Mouse (Mus musculus) large intestine, adult 2 months (tissue): Measurements from ENCODE around the gene Serhl. TPM values are rescaled to one million over a fixed set of nuclear protein-coding genes. Genes with fewer than 3 reads are reported as not detected.
"Not testable (repeated sequence)": the region's sequence is repeated elsewhere in the genome, so short reads cannot be mapped to it uniquely, and the experiment has no call there.

ENCODE experiments used
- DNase-seq: peaks from one replicate; pipeline ENCODE4 v3.0.0-alpha.2; 2012; ENCODE audit warnings: low read depth, low spot score
- WGBS: fragments of 180-500 bp; shearing (Covaris S2); methylation state at CpG from one replicate; pipeline ENCODE4 v1.1.7; 2018; 5-methylcytosine and 5-hydroxymethylcytosine counted together
- polyA plus RNA-seq: library from polyadenylated mRNA; depleted of rRNA; stranded (reverse); fragments of >200 nt; gene quantifications from 2 replicates; pipeline ENCODE4 v1.2.3, GENCODE M21; 2012

Serhl gene
- polyA plus RNA-seq, 1 experiment: 118 TPM

- no peak for DNase-seq
- WGBS: 33% methylated on average over 7 of the region's 7 CpGs
Measured at GRCm38 (mm10) chr15:83118360-83118759, 29.1 kb downstream of the Serhl start.

- whole genome bisulfite sequencing: 4% methylated on average over 40 of the region's 43 CpGs
- no peak for DNase-seq
Measured at GRCm38 (mm10) chr15:83121709-83122565, 32.6 kb downstream of the Serhl start.

GRCm38 (mm10) chr15:83122566-83123145 is 33.4 kb downstream of the Serhl start, which contains the start of gene Rrp7a:
TSS of gene Rrp7a (minus strand) at chr15:83122801.
- whole genome bisulfite sequencing: 5% methylated on average over 32 of the region's 32 CpGs
- peak; percentile 57 for DNase-seq

- no peak for DNase-seq
- 62% methylated on average over 5 of the region's 5 CpGs for WGBS
Measured at GRCm38 (mm10) chr15:83124625-83125024, 35.3 kb downstream of the Serhl start.

GRCm38 (mm10) chr15:83126582-83126981 is 37.3 kb downstream of the Serhl start:
- no peak for DNase-seq
- WGBS: 95% methylated on average over 9 of the region's 9 CpGs

- WGBS: 83% methylated on average over 3 of the region's 3 CpGs
- DNase-seq: not testable (repeated sequence)
Measured at GRCm38 (mm10) chr15:83127037-83127436, 37.7 kb downstream of the Serhl start.

- 79% methylated on average over 7 of the region's 7 CpGs for WGBS
- no peak for DNase-seq
Measured at GRCm38 (mm10) chr15:83129530-83130231, 40.4 kb downstream of the Serhl start.

- no peak for DNase-seq
Measured at GRCm38 (mm10) chr15:83134671-83135070, 45.4 kb downstream of the Serhl start.

GRCm38 (mm10) chr15:83135654-83136053 is 46.3 kb downstream of the Serhl start:
- no peak for DNase-seq
- WGBS: 79% methylated on average over 2 of the region's 2 CpGs

More at GRCm38 (mm10) chr15:83134671-83135070, 45.4 kb downstream of the Serhl start:
- 85% methylated on average over 6 of the region's 6 CpGs for WGBS

- DNase-seq: no peak
- WGBS: 35% methylated on average over 5 of the region's 5 CpGs
Measured at GRCm38 (mm10) chr15:83142861-83143260, 53.6 kb downstream of the Serhl start.

GRCm38 (mm10) chr15:83145541-83145940 is 56.2 kb downstream of the Serhl start:
- DNase-seq: no peak
- 59% methylated on average over 6 of the region's 6 CpGs for WGBS

GRCm38 (mm10) chr15:83148395-83148794 is 59.1 kb downstream of the Serhl start:
- WGBS: 2% methylated on average over 21 of the region's 21 CpGs
- no peak for DNase-seq

- 1% methylated on average over 38 of the region's 41 CpGs for WGBS
Measured at GRCm38 (mm10) chr15:83148801-83149195, 59.5 kb downstream of the Serhl start.

GRCm38 (mm10) chr15:83149196-83150072 is 60.1 kb downstream of the Serhl start, which contains the start of gene Poldip3:
TSS of gene Poldip3 (minus strand) at chr15:83149384.
- DNase-seq: peak; percentile 93
- under 1% methylated on average over 56 of the region's 56 CpGs for WGBS

More at GRCm38 (mm10) chr15:83148801-83149195, 59.5 kb downstream of the Serhl start:
- DNase-seq: no peak

GRCm38 (mm10) chr15:83150073-83150442 is 60.8 kb downstream of the Serhl start:
- DNase-seq: no peak
- WGBS: 19% methylated on average over 3 of the region's 3 CpGs

GRCm38 (mm10) chr15:83150694-83151093 is 61.4 kb downstream of the Serhl start:
- DNase-seq: no peak
- WGBS: 76% methylated on average over 4 of the region's 4 CpGs

GRCm38 (mm10) chr15:83154309-83154708 is 65.0 kb downstream of the Serhl start:
- no peak for DNase-seq
- WGBS: 94% methylated on average over 7 of the region's 7 CpGs

GRCm38 (mm10) chr15:83155672-83156419 is 66.5 kb downstream of the Serhl start:
- no peak for DNase-seq
- 69% methylated on average over 6 of the region's 6 CpGs for WGBS
